Mouse (Mus musculus) adrenal gland, adult 2 months (tissue): ENCODE measurements around the gene Zbtb38. TPM values are rescaled to one million over a fixed set of nuclear protein-coding genes. Genes with fewer than 3 reads are reported as not detected.

ENCODE experiments used
- DNase-seq: peaks from one replicate; pipeline ENCODE4 v3.0.0; 2021
- polyA plus RNA-seq: library from polyadenylated mRNA; depleted of rRNA; stranded (reverse); fragments of >200 nt; gene quantifications from 2 replicates; pipeline ENCODE4 v1.2.3, GENCODE M21; 2012
- total RNA-seq, 2 experiments: library from RNA; stranded (reverse); gene quantifications; 2 replicates each; pipeline ENCODE4 v1.2.3; 2021

Gene Zbtb38
- total and polyA plus RNA-seq, 3 experiments, result 17.4 to 73.9 (median 63.1) TPM

GRCm38 (mm10) chr9:96731039-96731895 is 21.4 kb downstream of the Zbtb38 start:
- no peak for DNase-seq

GRCm38 (mm10) chr9:96730311-96730625 is 22.4 kb downstream of the Zbtb38 start:
- DNase-seq, result no peak

- no peak for DNase-seq
These were observed 22.9 kb downstream of the Zbtb38 start for GRCm38 (mm10) chr9:96729537-96730310.

- no peak for DNase-seq
These were observed 24.1 kb downstream of the Zbtb38 start for GRCm38 (mm10) chr9:96728338-96729162.

- DNase-seq, result peak; percentile 66
These were observed 24.9 kb downstream of the Zbtb38 start for GRCm38 (mm10) chr9:96727688-96728087.

GRCm38 (mm10) chr9:96726336-96727131 is 26.1 kb downstream of the Zbtb38 start:
- DNase-seq, result no peak

- DNase-seq, result no peak
These were observed 26.9 kb downstream of the Zbtb38 start for GRCm38 (mm10) chr9:96725582-96726320.

- no peak for DNase-seq
These were observed 29.0 kb downstream of the Zbtb38 start for GRCm38 (mm10) chr9:96723650-96724049.

GRCm38 (mm10) chr9:96721163-96721799 is 31.4 kb downstream of the Zbtb38 start:
- DNase-seq, result no peak

GRCm38 (mm10) chr9:96720510-96721162 is 32.0 kb downstream of the Zbtb38 start:
- no peak for DNase-seq

- peak; percentile 89 for DNase-seq
These were observed 33.0 kb downstream of the Zbtb38 start for GRCm38 (mm10) chr9:96719408-96720158.

GRCm38 (mm10) chr9:96718888-96719287 is 33.7 kb downstream of the Zbtb38 start:
- DNase-seq, result peak; percentile 29

GRCm38 (mm10) chr9:96718402-96718798 is 34.2 kb downstream of the Zbtb38 start:
- peak; percentile 32 for DNase-seq

- DNase-seq, result peak; percentile 48
These were observed 34.8 kb downstream of the Zbtb38 start for GRCm38 (mm10) chr9:96717698-96718401.

- DNase-seq, result no peak
These were observed 35.7 kb downstream of the Zbtb38 start for GRCm38 (mm10) chr9:96716735-96717444.

- no peak for DNase-seq
These were observed 36.5 kb downstream of the Zbtb38 start for GRCm38 (mm10) chr9:96716136-96716535.

GRCm38 (mm10) chr9:96715171-96715570 is 37.5 kb downstream of the Zbtb38 start:
- no peak for DNase-seq
